Mouse (Mus musculus) cerebral cortex, adult 2 months (tissue): ENCODE measurements around the gene Tas2r130.

Experiments used
- WGBS: fragments of 180-500 bp; shearing (Covaris S2); methylation state at CpG from one replicate; pipeline ENCODE4 v1.1.7; 2018; 5-methylcytosine and 5-hydroxymethylcytosine counted together

Tas2r130 gene

GRCm38 (mm10) chr6:131630812-131631211, at the start of gene Tas2r130:
Gene Tas2r130 (minus strand): TSS chr6:131630912.
- 72% methylated on average over 3 of the region's 3 CpGs for WGBS

GRCm38 (mm10) chr6:131678786-131679185, 48.1 kb upstream of the Tas2r130 start, which contains the start of gene Tas2r106:
Gene Tas2r106 (minus strand): TSS chr6:131678886.
- 75% methylated on average over 3 of the region's 3 CpGs for WGBS

GRCm38 (mm10) chr6:131660049-131660448, 29.3 kb upstream of the Tas2r130 start, which contains the start of gene Tas2r107:
Gene Tas2r107 (minus strand): TSS chr6:131660149.

GRCm38 (mm10) chr6:131609956-131610355, 20.8 kb downstream of the Tas2r130 start:
- whole genome bisulfite sequencing = 91% methylated on average over 1 of the region's 1 CpGs

GRCm38 (mm10) chr6:131604821-131605220, 25.9 kb downstream of the Tas2r130 start:
- 91% methylated on average over 4 of the region's 4 CpGs for WGBS
